18 mouse cellular contexts compared by ENCODE assay signal in the genomic region with DNA sequence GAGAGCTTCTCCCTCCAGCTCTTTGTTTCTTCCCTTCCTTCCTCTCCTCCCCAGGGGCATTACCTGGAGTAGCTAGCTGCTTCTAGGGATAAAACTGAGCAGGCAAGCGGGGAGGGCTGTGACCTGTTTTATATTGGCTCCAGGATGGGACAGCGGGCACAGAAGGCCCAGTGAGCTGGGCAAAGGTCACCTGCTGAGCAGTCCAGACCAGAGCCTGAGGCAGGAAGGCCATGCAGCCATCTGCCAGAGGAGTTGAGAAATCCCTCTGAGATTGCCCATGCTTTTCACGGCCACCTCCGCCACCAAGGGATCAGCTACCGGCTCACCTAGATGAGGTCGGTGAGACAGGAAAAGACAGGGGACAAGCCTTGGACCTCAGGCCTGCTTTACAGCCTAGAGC. TPM values are rescaled to one million over a fixed set of nuclear protein-coding genes. Genes with fewer than 3 reads are reported as not detected.
DNase-seq lines count a peak whose midpoint lies in the region; ATAC-seq lines count a peak whose summit lies in the region.
"Had no signal": no experiment of that assay in that cellular context is flagged by ENCODE, and none has a peak within 500 bp of the region (broad histone marks: within the 10 kb centered on the region; RNA-seq: fewer than 3 reads in every experiment).

No protein-coding gene starts in this region.

- whole genome bisulfite sequencing in intestine, embryonic 16.5 days: 65% methylated on average over 6 of the region's 6 CpGs
- WGBS in liver, embryonic 13.5 days (ENCODE audit: insufficient replicate concordance): 63% methylated on average over 6 of the region's 6 CpGs

- H3K36me3 ChIP-seq in intestine, embryonic 16.5 days (ENCODE audit: control insufficient read depth, insufficient read depth, low read length): no peaks in the 10 kb centered on the region
- no peaks in the 10 kb centered on the region for H3K36me3 ChIP-seq in liver, embryonic 13.5 days
- H3K36me3 ChIP-seq: embryonic facial prominence, embryonic 12.5 days; limb, embryonic 10.5 days; neural tube, embryonic 12.5 days had no signal

- H3K9ac ChIP-seq in intestine, embryonic 16.5 days (ENCODE audit: low read depth, low read length): peak overlapping the region; percentile 62
- H3K9ac ChIP-seq in liver, embryonic 13.5 days: no peak overlapping the region
- H3K9ac ChIP-seq: embryonic facial prominence, embryonic 12.5 days; neural tube, embryonic 12.5 days had no signal

- H3K4me3 ChIP-seq in intestine, embryonic 16.5 days (ENCODE audit: low read length): peak overlapping the region; percentile 30
- H3K4me3 ChIP-seq in liver, embryonic 13.5 days (replicated peaks): no peak overlapping the region
- H3K4me3 ChIP-seq: embryonic facial prominence, embryonic 12.5 days; limb, embryonic 10.5 days; neural tube, embryonic 12.5 days had no signal

- peak overlapping the region; percentile 92 for H3K27ac ChIP-seq in intestine, embryonic 16.5 days (ENCODE audit: low read length)
- peak overlapping the region; percentile 54 for H3K27ac ChIP-seq in liver, embryonic 13.5 days
- H3K27ac ChIP-seq: embryonic facial prominence, embryonic 12.5 days; limb, embryonic 10.5 days; neural tube, embryonic 12.5 days had no signal

- H3K9me3 ChIP-seq in intestine, embryonic 16.5 days (ENCODE audit: control insufficient read depth, low read length): no peaks in the 10 kb centered on the region
- H3K9me3 ChIP-seq in liver, embryonic 13.5 days (replicated peaks): no peaks in the 10 kb centered on the region
- H3K9me3 ChIP-seq: embryonic facial prominence, embryonic 12.5 days; limb, embryonic 10.5 days; neural tube, embryonic 12.5 days had no signal

- peak overlapping the region; percentile 44 for H3K4me2 ChIP-seq in intestine, embryonic 16.5 days (ENCODE audit: low read depth, low read length)
- H3K4me2 ChIP-seq in liver, embryonic 13.5 days: no peak overlapping the region
- H3K4me2 ChIP-seq: embryonic facial prominence, embryonic 12.5 days; neural tube, embryonic 12.5 days had no signal

- H3K4me1 ChIP-seq in intestine, embryonic 16.5 days (ENCODE audit: control insufficient read depth, insufficient read depth, low read length): peaks cover 17% of the 10 kb centered on the region
- H3K4me1 ChIP-seq in liver, embryonic 13.5 days (replicated peaks): peaks cover 32% of the 10 kb centered on the region

- peak; percentile 49 for DNase-seq in cerebellum, adult 8-10 months
- DNase-seq in cerebellum, postnatal 10 days: no peak
- peak; percentile 57 for DNase-seq in brain, adult 2 months (ENCODE audit: low read depth, low spot score)
- DNase-seq in liver, embryonic 13.5 days: no peak
- no peak for DNase-seq in layer of hippocampus, postnatal 25 days (ENCODE audit: extremely low spot score in 1 of 2, low spot score in 1 of 2)
- no peak for DNase-seq in MN1 (ENCODE audit: low spot score)
- DNase-seq: heart, postnatal 14 days had no signal

- ATAC-seq in intestine, embryonic 16.5 days: peak; percentile 68
- 0 out of 2 replicates have a peak, but pooled peaks have one; percentile 3 for ATAC-seq in liver, embryonic 13.5 days (ENCODE audit: low read depth)
- ATAC-seq: midbrain, embryonic 16.5 days had no signal

- no peaks in the 10 kb centered on the region for H3K27me3 ChIP-seq in intestine, embryonic 16.5 days (replicated peaks; ENCODE audit: control insufficient read depth, insufficient read depth, low read length)
- H3K27me3 ChIP-seq in liver, embryonic 13.5 days: no peaks in the 10 kb centered on the region
- H3K27me3 ChIP-seq: embryonic facial prominence, embryonic 12.5 days had no signal

RNA-seq across cellular contexts. Expression of a gene that starts 0.2 kb away (rescaled TPM):
- 590 and 929 TPM in 2 replicates for polyA plus RNA-seq in intestine, embryonic 16.5 days (2015; fragmentation: Nextera tagmentation; extraction: Ambion mirVana)
- 2.7 and 3.1 TPM in 2 replicates for polyA plus RNA-seq in liver, embryonic 13.5 days (2015; fragmentation: Nextera tagmentation; extraction: Ambion mirVana)
- total RNA-seq in layer of hippocampus, postnatal 25 days (2021): under 1 TPM; 0.94 to 0.96 TPM
- total RNA-seq: heart, adult 8-10 months; heart, postnatal 14 days; megakaryocyte, adult 5-6 weeks had no signal
- polyA plus RNA-seq: embryonic facial prominence, embryonic 12.5 days; forebrain, embryonic 11.5 days; limb, embryonic 10.5 days; lung, embryonic 16.5 days; midbrain, embryonic 16.5 days; neural tube, embryonic 12.5 days; stomach, embryonic 14.5 days had no signal

RNA-seq across cellular contexts. Expression of a gene that starts 5.3 kb away (rescaled TPM):
- 1,729 and 3,070 TPM in 2 replicates for polyA plus RNA-seq in intestine, embryonic 16.5 days (2015; fragmentation: Nextera tagmentation; extraction: Ambion mirVana)
- polyA plus RNA-seq in liver, embryonic 13.5 days (2015; fragmentation: Nextera tagmentation; extraction: Ambion mirVana): 0.10 and 0.15 TPM in 2 replicates
- not detected for total RNA-seq in layer of hippocampus, postnatal 25 days (2021)
- total RNA-seq: gastrocnemius, adult 18-20 months; heart, adult 8-10 months; megakaryocyte, adult 5-6 weeks had no signal
- polyA plus RNA-seq: embryonic facial prominence, embryonic 12.5 days; forebrain, embryonic 11.5 days; limb, embryonic 10.5 days; lung, embryonic 16.5 days; midbrain, embryonic 16.5 days; neural tube, embryonic 12.5 days had no signal

RNA-seq across cellular contexts. Expression of a gene that starts 6.8 kb away (rescaled TPM):
- 3,214 and 4,275 TPM in 2 replicates for polyA plus RNA-seq in intestine, embryonic 16.5 days (2015; fragmentation: Nextera tagmentation; extraction: Ambion mirVana)
- 2,174 and 2,280 TPM in 2 replicates for polyA plus RNA-seq in liver, embryonic 13.5 days (2015; fragmentation: Nextera tagmentation; extraction: Ambion mirVana)
- under 1 TPM in 1 of 2 experiments, not detected in 1; 0.44 TPM for total RNA-seq in layer of hippocampus, postnatal 25 days (2021)
- total RNA-seq: heart, adult 8-10 months; megakaryocyte, adult 5-6 weeks had no signal

RNA-seq across cellular contexts. Expression of a gene that starts 33.2 kb away (rescaled TPM):
- 0.33 and 0.35 TPM in 2 replicates for polyA plus RNA-seq in intestine, embryonic 16.5 days (2015; fragmentation: Nextera tagmentation; extraction: Ambion mirVana)
- 0.73 and 0.83 TPM in 2 replicates for polyA plus RNA-seq in liver, embryonic 13.5 days (2015; fragmentation: Nextera tagmentation; extraction: Ambion mirVana)
- total RNA-seq in layer of hippocampus, postnatal 25 days (2021): not detected
- total RNA-seq: heart, adult 8-10 months; heart, postnatal 14 days had no signal
- polyA plus RNA-seq: embryonic facial prominence, embryonic 12.5 days; forebrain, embryonic 11.5 days; lung, embryonic 16.5 days; midbrain, embryonic 16.5 days; neural tube, embryonic 12.5 days; stomach, embryonic 14.5 days had no signal

RNA-seq across cellular contexts. Expression of a gene that starts 37.7 kb away (rescaled TPM):
- polyA plus RNA-seq in intestine, embryonic 16.5 days (2015; fragmentation: Nextera tagmentation; extraction: Ambion mirVana): 47.6 and 50.0 TPM in 2 replicates
- 39.5 and 44.6 TPM in 2 replicates for polyA plus RNA-seq in liver, embryonic 13.5 days (2015; fragmentation: Nextera tagmentation; extraction: Ambion mirVana)
- total RNA-seq in layer of hippocampus, postnatal 25 days (2021): 10 to 100 TPM; 32.3 to 32.4 TPM

Comparison
In these comparisons a context has a peak if more than half of its experiments do, and no peak if none do; other contexts are left out.
1. DNase-seq: peak in cerebellum, adult 8-10 months (single experiment) and brain, adult 2 months (single experiment); none in cerebellum, postnatal 10 days (0 of 2), liver, embryonic 13.5 days (single experiment), layer of hippocampus, postnatal 25 days (0 of 2) and MN1 (single experiment).
2. RNA of a gene that starts 0.2 kb away (polyA plus RNA-seq): 590 to 929 TPM in intestine, embryonic 16.5 days; 2.7 to 3.1 TPM in liver, embryonic 13.5 days; every median in the first group is over 100 times any median in the second.
3. RNA of a gene that starts 5.3 kb away (polyA plus RNA-seq): 1,729 to 3,070 TPM in intestine, embryonic 16.5 days; 0.10 to 0.15 TPM in liver, embryonic 13.5 days; every median in the first group is over 1,000 times any median in the second.